Mouse (Mus musculus): ENCODE data around the gene Abcc4. TPM values are rescaled to one million over a fixed set of nuclear protein-coding genes. Genes with fewer than 3 reads are reported as not detected.

The Abcc4 gene
- total and polyA plus RNA-seq, 2 experiments from 2014 or later, result 2.4 to 3.6 TPM

DNA sequence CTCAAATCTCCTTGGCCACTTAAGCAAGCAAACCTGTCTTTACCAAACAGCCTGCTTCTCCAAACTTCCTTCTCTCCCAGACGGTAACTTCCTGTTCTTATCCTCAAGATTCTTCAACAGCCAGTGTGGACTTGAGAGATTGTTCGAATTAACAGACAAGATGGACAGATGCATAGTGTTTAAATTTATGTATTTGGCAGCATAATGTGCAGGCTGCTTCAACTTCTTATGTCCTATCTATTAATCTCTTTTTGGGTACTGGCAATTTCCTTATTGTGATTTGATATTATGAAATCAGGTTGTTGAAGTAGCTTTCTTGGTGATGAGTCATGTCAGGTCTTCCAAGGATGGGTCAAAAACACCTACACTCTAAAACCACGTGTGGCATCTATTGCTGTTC lies 229.7 kb downstream of the Abcc4 start:
- no peaks in the 10 kb centered on the region; the same call in 1 of the 2 replicates for H3K4me1 ChIP-seq (ENCODE audit: insufficient read depth, low read length)
- no peaks in the 10 kb centered on the region for H3K36me3 ChIP-seq (ENCODE audit: insufficient read depth, low read length)
- H3K4me2 ChIP-seq (ENCODE audit: low read depth, low read length, poor library complexity, severe bottlenecking), result no peak overlapping the region
- ATAC-seq (ENCODE audit: low FRiP score) (no peak), DNase-seq (ENCODE audit: low spot score) (no peak)
- peaks cover 6% of the 10 kb centered on the region; the same call in 1 of the 2 replicates for H3K27me3 ChIP-seq (ENCODE audit: insufficient read depth, low read length)
- TF ChIP-seq CTCF (IDR thresholded peaks at IDR 0.05), result no peak
- no peak overlapping the region for H3K4me3 ChIP-seq (ENCODE audit: low read depth, low read length)
- no peak overlapping the region for H3K27ac ChIP-seq (ENCODE audit: low read depth, low read length)
- H3K9me3 ChIP-seq (ENCODE audit: low read length), result no peaks in the 10 kb centered on the region
- no peak overlapping the region for H3K9ac ChIP-seq (replicated peaks; ENCODE audit: low read length, poor library complexity, severe bottlenecking)
- 90% methylated on average over 3 of the region's 3 CpGs for WGBS

DNA sequence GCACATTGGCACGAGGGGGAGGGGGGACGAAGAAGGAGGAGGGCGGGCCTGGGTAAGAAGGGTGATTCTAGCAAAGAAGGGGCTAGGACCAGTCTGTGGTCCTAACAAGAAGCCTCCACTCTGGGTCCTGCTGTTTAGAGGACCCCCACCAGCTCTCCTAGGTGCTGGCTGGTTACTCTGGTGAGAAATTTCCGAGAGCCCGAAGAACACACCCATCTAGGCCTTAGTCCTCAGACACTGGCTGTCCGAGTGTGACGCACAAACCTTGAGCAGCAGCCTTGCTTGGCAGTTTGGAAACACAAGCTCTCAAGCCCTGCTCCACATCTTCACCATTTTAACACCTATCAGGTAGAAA lies 230.9 kb downstream of the Abcc4 start:
- Histone ChIP-seq H3K4me3 (ENCODE audit: low read depth, low read length) (no peak overlapping the region), H3K4me2 (ENCODE audit: low read depth, low read length, poor library complexity, severe bottlenecking) (no peak overlapping the region), H3K4me1 (ENCODE audit: insufficient read depth, low read length) (no peaks in the 10 kb centered on the region; the same call in 1 of the 2 replicates), H3K36me3 (ENCODE audit: insufficient read depth, low read length) (no peaks in the 10 kb centered on the region), H3K27me3 (ENCODE audit: insufficient read depth, low read length) (peaks cover 6% of the 10 kb centered on the region; the same call in 1 of the 2 replicates), H3K27ac (ENCODE audit: low read depth, low read length) (no peak overlapping the region), H3K9me3 (ENCODE audit: low read length) (no peaks in the 10 kb centered on the region), H3K9ac (replicated peaks; ENCODE audit: low read length, poor library complexity, severe bottlenecking) (no peak overlapping the region)
- ATAC-seq (ENCODE audit: low FRiP score) (no peak), DNase-seq (ENCODE audit: low spot score) (no peak)
- TF ChIP-seq CTCF (IDR thresholded peaks at IDR 0.05), result no peak
- 32% methylated on average over 7 of the region's 7 CpGs for WGBS

DNA sequence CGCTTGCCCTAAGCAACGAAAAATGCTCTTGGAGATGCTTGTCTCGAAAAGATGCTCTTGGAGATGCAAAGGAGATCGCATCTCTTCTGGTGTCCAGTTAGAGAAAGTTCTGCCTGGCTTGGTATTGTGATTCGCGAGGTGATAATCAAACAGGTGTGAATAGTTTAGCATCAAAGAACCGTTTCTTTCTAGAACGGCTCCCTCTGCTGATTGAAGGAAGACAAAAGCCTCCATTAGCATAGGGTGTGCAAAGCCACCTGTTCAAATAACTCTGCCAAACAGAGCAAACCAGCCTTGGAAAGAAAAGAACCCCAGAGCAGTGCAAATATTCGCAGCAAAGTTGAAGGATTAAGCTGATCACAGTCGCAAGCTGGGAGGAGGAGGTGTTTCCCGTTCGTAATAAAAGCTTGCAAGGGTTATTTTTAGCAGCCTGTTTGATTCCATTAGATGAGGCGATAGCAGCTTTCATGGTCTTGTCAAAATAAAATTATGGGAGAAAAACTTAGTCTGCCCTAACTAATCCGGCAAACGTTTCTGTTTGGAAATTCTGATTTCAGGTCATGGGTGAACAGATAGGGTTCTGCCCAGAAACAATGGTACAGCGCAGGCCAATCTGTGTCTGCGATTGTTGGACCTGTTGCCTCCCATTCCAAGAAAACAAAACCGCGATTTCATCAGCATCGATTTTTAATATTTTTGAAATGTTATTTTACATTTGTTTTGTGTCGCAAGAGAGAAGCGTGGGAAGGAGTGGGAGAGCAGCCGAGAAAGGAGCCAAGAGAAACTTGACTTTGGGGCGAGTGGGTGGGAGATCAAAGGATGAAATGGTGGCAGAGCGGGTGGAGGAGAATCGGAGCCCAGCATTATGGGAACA lies 231.6 kb downstream of the Abcc4 start:
- peak overlapping the region; percentile 96 for H3K4me2 ChIP-seq (ENCODE audit: low read depth, low read length, poor library complexity, severe bottlenecking)
- no peaks in the 10 kb centered on the region for H3K36me3 ChIP-seq (ENCODE audit: insufficient read depth, low read length)
- DNase-seq (ENCODE audit: low spot score), result peak; percentile 73
- 10% methylated on average over 26 of the region's 26 CpGs for WGBS
- peak overlapping the region; percentile 44; the same call in 1 of the 2 replicates for H3K9ac ChIP-seq (replicated peaks; ENCODE audit: low read length, poor library complexity, severe bottlenecking)
- no peaks in the 10 kb centered on the region; the same call in 1 of the 2 replicates for H3K4me1 ChIP-seq (ENCODE audit: insufficient read depth, low read length)
- H3K27me3 ChIP-seq (ENCODE audit: insufficient read depth, low read length), result peaks cover 6% of the 10 kb centered on the region; the same call in 1 of the 2 replicates
- no peaks in the 10 kb centered on the region for H3K9me3 ChIP-seq (ENCODE audit: low read length)
- no peak overlapping the region for H3K27ac ChIP-seq (ENCODE audit: low read depth, low read length)
- peak; percentile 52 for TF ChIP-seq CTCF (IDR thresholded peaks at IDR 0.05)
- peak overlapping the region; percentile 52 for H3K4me3 ChIP-seq (ENCODE audit: low read depth, low read length)
- no peak for ATAC-seq (ENCODE audit: low FRiP score)

DNA sequence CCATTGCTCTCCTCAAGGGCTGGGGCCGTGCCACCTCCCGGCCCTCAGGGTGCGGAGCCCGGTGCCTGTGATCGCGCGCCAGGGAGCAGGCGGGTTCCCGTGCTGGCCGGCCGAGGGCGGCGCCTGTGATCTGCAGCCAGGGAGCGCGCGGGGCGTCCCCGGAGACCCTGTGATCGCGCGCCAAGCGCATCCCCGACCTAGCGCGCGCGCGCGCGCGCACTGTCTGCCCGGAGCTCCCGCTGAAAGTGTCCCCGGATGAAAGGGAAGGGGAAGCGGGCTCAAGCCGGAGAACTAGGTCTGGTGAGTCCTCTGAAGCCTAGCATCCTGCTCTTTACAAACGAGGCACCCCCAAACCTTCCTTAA lies 232.2 kb downstream of the Abcc4 start:
- H3K27ac ChIP-seq (ENCODE audit: low read depth, low read length), result no peak overlapping the region
- TF ChIP-seq CTCF (IDR thresholded peaks at IDR 0.05), result no peak
- H3K9me3 ChIP-seq (ENCODE audit: low read length), result no peaks in the 10 kb centered on the region

DNA sequence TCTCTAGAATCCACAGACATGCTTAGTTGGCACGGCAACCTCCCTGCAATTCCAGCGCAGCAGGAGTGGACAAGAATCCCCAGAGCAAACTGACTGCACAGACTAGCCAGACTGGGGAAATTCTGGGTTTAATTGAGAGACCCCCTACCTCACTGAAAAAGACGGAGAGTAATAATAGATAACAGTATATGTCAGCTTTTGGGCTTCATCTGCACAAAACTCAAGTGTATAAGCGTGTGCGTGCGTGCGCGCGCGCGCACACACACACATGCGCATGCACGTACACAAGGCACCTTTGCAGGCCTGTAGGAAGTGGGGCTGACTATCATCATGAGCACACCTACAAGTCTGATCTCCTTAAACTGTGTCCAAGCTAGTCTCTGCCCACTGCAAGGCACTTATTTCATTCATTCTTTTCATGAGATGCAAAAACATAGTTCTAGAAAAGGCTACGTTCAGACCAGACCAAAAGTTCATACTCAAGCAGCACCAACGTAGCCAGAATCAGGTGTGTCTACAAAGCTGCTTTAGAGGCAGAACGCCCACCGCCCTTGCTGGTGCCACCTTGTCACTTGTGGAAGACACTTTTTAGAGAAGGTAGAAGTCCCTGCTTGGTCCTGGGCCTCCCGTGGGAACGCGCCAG lies 232.7 kb downstream of the Abcc4 start:
- Histone ChIP-seq H3K36me3 (ENCODE audit: insufficient read depth, low read length) (no peaks in the 10 kb centered on the region), H3K9me3 (ENCODE audit: low read length) (no peaks in the 10 kb centered on the region), H3K9ac (replicated peaks; ENCODE audit: low read length, poor library complexity, severe bottlenecking) (peak overlapping the region; percentile 44), H3K27ac (ENCODE audit: low read depth, low read length) (no peak overlapping the region), H3K4me1 (ENCODE audit: insufficient read depth, low read length) (no peaks in the 10 kb centered on the region; the same call in 1 of the 2 replicates), H3K4me3 (ENCODE audit: low read depth, low read length) (peak overlapping the region; percentile 52), H3K4me2 (ENCODE audit: low read depth, low read length, poor library complexity, severe bottlenecking) (peak overlapping the region; percentile 96), H3K27me3 (ENCODE audit: insufficient read depth, low read length) (peaks cover 6% of the 10 kb centered on the region; the same call in 1 of the 2 replicates)
- DNase-seq (ENCODE audit: low spot score) (no peak), ATAC-seq (ENCODE audit: low FRiP score) (peak; percentile 67)
- 6% methylated on average over 20 of the region's 20 CpGs for WGBS
- TF ChIP-seq CTCF (IDR thresholded peaks at IDR 0.05), result no peak

More for the DNA sequence above, 232.2 kb downstream of the Abcc4 start:
- H3K4me2 ChIP-seq (ENCODE audit: low read depth, low read length, poor library complexity, severe bottlenecking), result peak overlapping the region; percentile 96
- ATAC-seq (ENCODE audit: low FRiP score) (peak; percentile 82; the same call in 1 of the 2 replicates), DNase-seq (ENCODE audit: low spot score) (peak; percentile 74)
- H3K9ac ChIP-seq (replicated peaks; ENCODE audit: low read length, poor library complexity, severe bottlenecking), result peak overlapping the region; percentile 44
- peak overlapping the region; percentile 52 for H3K4me3 ChIP-seq (ENCODE audit: low read depth, low read length)
- WGBS, result under 1% methylated on average over 37 of the region's 37 CpGs
- peaks cover 6% of the 10 kb centered on the region; the same call in 1 of the 2 replicates for H3K27me3 ChIP-seq (ENCODE audit: insufficient read depth, low read length)
- H3K36me3 ChIP-seq (ENCODE audit: insufficient read depth, low read length), result no peaks in the 10 kb centered on the region
- H3K4me1 ChIP-seq (ENCODE audit: insufficient read depth, low read length), result no peaks in the 10 kb centered on the region; the same call in 1 of the 2 replicates

DNA sequence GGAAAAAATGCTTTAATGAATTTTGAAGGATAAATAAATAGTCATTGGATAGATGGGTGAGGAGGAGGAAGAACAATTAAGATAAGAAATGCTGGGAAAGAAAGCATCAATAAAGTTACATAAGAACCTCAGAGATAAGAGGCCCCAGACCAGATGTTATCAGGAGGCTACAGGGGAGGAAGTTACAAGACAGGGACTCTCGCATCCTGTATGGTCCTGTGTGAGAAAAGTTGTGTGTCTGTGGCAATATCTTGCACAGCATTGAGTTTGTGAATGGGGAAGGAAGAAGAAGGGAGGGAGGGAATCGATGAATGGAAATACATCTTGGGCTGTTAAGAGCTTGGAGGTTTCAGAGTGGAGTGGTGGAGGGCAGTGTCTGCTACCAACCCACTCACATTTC lies 240.7 kb downstream of the Abcc4 start:
- Histone ChIP-seq H3K9ac (replicated peaks; ENCODE audit: low read length, poor library complexity, severe bottlenecking) (no peak overlapping the region), H3K27me3 (ENCODE audit: insufficient read depth, low read length) (no peaks in the 10 kb centered on the region), H3K27ac (ENCODE audit: low read depth, low read length) (no peak overlapping the region), H3K36me3 (ENCODE audit: insufficient read depth, low read length) (no peaks in the 10 kb centered on the region), H3K4me3 (ENCODE audit: low read depth, low read length) (no peak overlapping the region), H3K4me2 (ENCODE audit: low read depth, low read length, poor library complexity, severe bottlenecking) (no peak overlapping the region), H3K4me1 (ENCODE audit: insufficient read depth, low read length) (no peaks in the 10 kb centered on the region), H3K9me3 (ENCODE audit: low read length) (no peaks in the 10 kb centered on the region)
- TF ChIP-seq CTCF (IDR thresholded peaks at IDR 0.05), result no peak
- DNase-seq (ENCODE audit: low spot score) (no peak), ATAC-seq (ENCODE audit: low FRiP score) (no peak)
- 93% methylated on average over 2 of the region's 2 CpGs for WGBS

All from midbrain, postnatal 0 days (tissue).